Mouse (Mus musculus): Measurements from ENCODE around the gene Mcu. TPM values are rescaled to one million over a fixed set of nuclear protein-coding genes. Genes with fewer than 3 reads are reported as not detected.

The Mcu gene
- polyA plus RNA-seq, 1 experiment from 2014 or later = 53.4 TPM

GRCm38 (mm10) chr10:59524675-59525074 lies 91.8 kb downstream of the Mcu start:
- H3K9ac ChIP-seq = no peak overlapping the region
- H3K9me3 ChIP-seq = no peaks in the 10 kb centered on the region
- H3K27ac ChIP-seq = no peak overlapping the region
- no peaks in the 10 kb centered on the region for H3K36me3 ChIP-seq
- ATAC-seq (ENCODE audit: insufficient number of reproducible peaks, low FRiP score, low TSS enrichment, low read depth) = no peak
- H3K27me3 ChIP-seq = no peaks in the 10 kb centered on the region
- no peak overlapping the region for H3K4me3 ChIP-seq
- no peak overlapping the region for H3K4me2 ChIP-seq
- WGBS = 78% methylated on average over 5 of the region's 5 CpGs
- peaks cover 15% of the 10 kb centered on the region for H3K4me1 ChIP-seq

- Histone ChIP-seq H3K27ac (no peak overlapping the region), H3K9me3 (no peaks in the 10 kb centered on the region), H3K4me1 (peaks cover 15% of the 10 kb centered on the region), H3K36me3 (no peaks in the 10 kb centered on the region), H3K4me3 (no peak overlapping the region), H3K27me3 (no peaks in the 10 kb centered on the region), H3K4me2 (no peak overlapping the region), H3K9ac (no peak overlapping the region)
- no peak for ATAC-seq (ENCODE audit: insufficient number of reproducible peaks, low FRiP score, low TSS enrichment, low read depth)
- WGBS = 65% methylated on average over 8 of the region's 8 CpGs
These were observed 92.6 kb downstream of the Mcu start for GRCm38 (mm10) chr10:59523826-59524331.

- no peak overlapping the region for H3K4me3 ChIP-seq
- H3K9me3 ChIP-seq = no peaks in the 10 kb centered on the region
- H3K9ac ChIP-seq = no peak overlapping the region
- no peak overlapping the region for H3K27ac ChIP-seq
- 73% methylated on average over 2 of the region's 2 CpGs for WGBS
- no peak overlapping the region for H3K4me2 ChIP-seq
- peaks cover 15% of the 10 kb centered on the region for H3K4me1 ChIP-seq
- no peak for ATAC-seq (ENCODE audit: insufficient number of reproducible peaks, low FRiP score, low TSS enrichment, low read depth)
- no peaks in the 10 kb centered on the region for H3K36me3 ChIP-seq
- H3K27me3 ChIP-seq = no peaks in the 10 kb centered on the region
These were observed 95.8 kb downstream of the Mcu start for GRCm38 (mm10) chr10:59520701-59521100.

- no peaks in the 10 kb centered on the region for H3K36me3 ChIP-seq
- no peak for ATAC-seq (ENCODE audit: insufficient number of reproducible peaks, low FRiP score, low TSS enrichment, low read depth)
- peaks cover 12% of the 10 kb centered on the region for H3K4me1 ChIP-seq
- no peaks in the 10 kb centered on the region for H3K27me3 ChIP-seq
- no peak overlapping the region for H3K27ac ChIP-seq
- H3K9me3 ChIP-seq = no peaks in the 10 kb centered on the region
- H3K4me3 ChIP-seq = no peak overlapping the region
- H3K4me2 ChIP-seq = no peak overlapping the region
- 92% methylated on average over 3 of the region's 3 CpGs for WGBS
- H3K9ac ChIP-seq = no peak overlapping the region
These were observed 97.1 kb downstream of the Mcu start for GRCm38 (mm10) chr10:59519411-59519810.

GRCm38 (mm10) chr10:59517201-59517600 lies 99.3 kb downstream of the Mcu start:
- Histone ChIP-seq H3K9me3 (no peaks in the 10 kb centered on the region), H3K4me2 (no peak overlapping the region), H3K9ac (no peak overlapping the region), H3K27me3 (no peaks in the 10 kb centered on the region), H3K4me1 (peaks cover 9% of the 10 kb centered on the region), H3K27ac (no peak overlapping the region), H3K4me3 (no peak overlapping the region), H3K36me3 (no peaks in the 10 kb centered on the region)
- no peak for ATAC-seq (ENCODE audit: insufficient number of reproducible peaks, low FRiP score, low TSS enrichment, low read depth)
- 92% methylated on average over 13 of the region's 13 CpGs for WGBS

- Histone ChIP-seq H3K36me3 (no peaks in the 10 kb centered on the region), H3K27me3 (no peaks in the 10 kb centered on the region), H3K4me3 (no peak overlapping the region), H3K9ac (no peak overlapping the region), H3K4me2 (no peak overlapping the region), H3K4me1 (peaks cover 28% of the 10 kb centered on the region), H3K27ac (no peak overlapping the region), H3K9me3 (no peaks in the 10 kb centered on the region)
- 78% methylated on average over 15 of the region's 15 CpGs for WGBS
- ATAC-seq (ENCODE audit: insufficient number of reproducible peaks, low FRiP score, low TSS enrichment, low read depth) = no peak
These were observed 101.6 kb downstream of the Mcu start for GRCm38 (mm10) chr10:59514739-59515464.

- H3K27me3 ChIP-seq = no peaks in the 10 kb centered on the region
- no peak for ATAC-seq (ENCODE audit: insufficient number of reproducible peaks, low FRiP score, low TSS enrichment, low read depth)
- H3K9ac ChIP-seq = no peak overlapping the region
- H3K9me3 ChIP-seq = no peaks in the 10 kb centered on the region
- H3K36me3 ChIP-seq = no peaks in the 10 kb centered on the region
- WGBS = 73% methylated on average over 9 of the region's 9 CpGs
- no peak overlapping the region for H3K4me2 ChIP-seq
- peaks cover 40% of the 10 kb centered on the region for H3K4me1 ChIP-seq
- no peak overlapping the region for H3K4me3 ChIP-seq
- H3K27ac ChIP-seq = peak overlapping the region; percentile 88; the same call in 1 of the 2 replicates
These were observed 104.3 kb downstream of the Mcu start for GRCm38 (mm10) chr10:59512173-59512572.

- Histone ChIP-seq H3K4me1 (peaks cover 40% of the 10 kb centered on the region), H3K9me3 (no peaks in the 10 kb centered on the region), H3K27ac (peak overlapping the region; percentile 88), H3K36me3 (no peaks in the 10 kb centered on the region), H3K27me3 (no peaks in the 10 kb centered on the region), H3K4me2 (peak overlapping the region; percentile 35), H3K4me3 (peak overlapping the region; percentile 9), H3K9ac (no peak overlapping the region)
- WGBS = 21% methylated on average over 14 of the region's 14 CpGs
- peak; percentile 27; the same call in 1 of the 2 replicates for ATAC-seq (ENCODE audit: insufficient number of reproducible peaks, low FRiP score, low TSS enrichment, low read depth)
These were observed 105.0 kb downstream of the Mcu start for GRCm38 (mm10) chr10:59511427-59511963.

- H3K36me3 ChIP-seq = no peaks in the 10 kb centered on the region
- peak; percentile 41; the same call in 1 of the 2 replicates for ATAC-seq (ENCODE audit: insufficient number of reproducible peaks, low FRiP score, low TSS enrichment, low read depth)
- H3K4me2 ChIP-seq = peak overlapping the region; percentile 35
- H3K27me3 ChIP-seq = no peaks in the 10 kb centered on the region
- 27% methylated on average over 14 of the region's 14 CpGs for WGBS
- H3K4me3 ChIP-seq = peak overlapping the region; percentile 9; the same call in 1 of the 2 replicates
- H3K4me1 ChIP-seq = peaks cover 40% of the 10 kb centered on the region
- no peak overlapping the region for H3K9ac ChIP-seq
- no peaks in the 10 kb centered on the region for H3K9me3 ChIP-seq
- peak overlapping the region; percentile 88 for H3K27ac ChIP-seq
These were observed 105.6 kb downstream of the Mcu start for GRCm38 (mm10) chr10:59510713-59511426.

- 22% methylated on average over 4 of the region's 4 CpGs for WGBS
- peak; percentile 47 for ATAC-seq (ENCODE audit: insufficient number of reproducible peaks, low FRiP score, low TSS enrichment, low read depth)
- Histone ChIP-seq H3K4me3 (no peak overlapping the region), H3K4me1 (peaks cover 39% of the 10 kb centered on the region), H3K4me2 (no peak overlapping the region), H3K9me3 (no peaks in the 10 kb centered on the region), H3K9ac (no peak overlapping the region), H3K27me3 (no peaks in the 10 kb centered on the region), H3K36me3 (no peaks in the 10 kb centered on the region), H3K27ac (peak overlapping the region; percentile 88)
These were observed 107.3 kb downstream of the Mcu start for GRCm38 (mm10) chr10:59509197-59509596.

GRCm38 (mm10) chr10:59506711-59507110 lies 109.8 kb downstream of the Mcu start:
- ATAC-seq (ENCODE audit: insufficient number of reproducible peaks, low FRiP score, low TSS enrichment, low read depth) = no peak
- Histone ChIP-seq H3K9me3 (no peaks in the 10 kb centered on the region), H3K27ac (no peak overlapping the region), H3K4me3 (no peak overlapping the region), H3K9ac (no peak overlapping the region), H3K27me3 (no peaks in the 10 kb centered on the region), H3K4me2 (no peak overlapping the region), H3K4me1 (peaks cover 43% of the 10 kb centered on the region), H3K36me3 (no peaks in the 10 kb centered on the region; the same call in 1 of the 2 replicates)
- WGBS = 62% methylated on average over 5 of the region's 5 CpGs

GRCm38 (mm10) chr10:59504291-59504690 lies 112.2 kb downstream of the Mcu start:
- H3K9me3 ChIP-seq = no peaks in the 10 kb centered on the region
- no peaks in the 10 kb centered on the region; the same call in 1 of the 2 replicates for H3K36me3 ChIP-seq
- no peaks in the 10 kb centered on the region for H3K27me3 ChIP-seq
- no peak for ATAC-seq (ENCODE audit: insufficient number of reproducible peaks, low FRiP score, low TSS enrichment, low read depth)
- H3K4me3 ChIP-seq = no peak overlapping the region
- H3K9ac ChIP-seq = no peak overlapping the region
- 46% methylated on average over 3 of the region's 3 CpGs for WGBS
- peaks cover 25% of the 10 kb centered on the region for H3K4me1 ChIP-seq
- H3K4me2 ChIP-seq = peak overlapping the region; percentile 44; the same call in 1 of the 2 replicates
- H3K27ac ChIP-seq = no peak overlapping the region
